Mouse (Mus musculus) testis, postnatal 10 days (tissue): Measurements from ENCODE around the gene Sorbs2.
"Not testable (repeated sequence)": the region's sequence is repeated elsewhere in the genome, so short reads cannot be mapped to it uniquely, and the experiment has no call there.

Experiments
- DNase-seq: peaks from one replicate; pipeline ENCODE4 v3.0.0; 2021; ENCODE audit warnings: low spot score

Gene Sorbs2

GRCm38 (mm10) chr8:45844911-45845481 lies 337.4 kb downstream of the Sorbs2 start:
- DNase-seq: no peak

GRCm38 (mm10) chr8:45845906-45846305 lies 338.3 kb downstream of the Sorbs2 start:
- DNase-seq: no peak

DNA sequence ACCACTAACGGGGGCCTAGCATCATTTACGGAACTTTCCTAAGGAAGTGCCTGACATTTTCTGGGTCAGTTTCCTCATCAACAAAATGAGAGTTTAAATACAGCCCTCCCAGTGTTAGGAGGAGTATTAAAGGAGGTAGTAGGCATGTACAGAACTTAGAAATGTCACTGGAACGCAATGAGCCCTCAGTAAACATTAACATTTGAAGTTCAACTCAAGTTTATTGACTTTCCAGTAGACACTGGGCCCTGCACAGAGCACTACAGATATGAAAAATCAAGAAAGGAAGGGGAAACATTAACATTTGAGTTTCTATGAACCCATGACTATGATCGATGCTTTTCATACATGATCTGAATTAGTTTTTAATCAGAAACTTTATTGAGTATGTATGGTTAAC lies 347.5 kb downstream of the Sorbs2 start:
- DNase-seq: no peak

DNA sequence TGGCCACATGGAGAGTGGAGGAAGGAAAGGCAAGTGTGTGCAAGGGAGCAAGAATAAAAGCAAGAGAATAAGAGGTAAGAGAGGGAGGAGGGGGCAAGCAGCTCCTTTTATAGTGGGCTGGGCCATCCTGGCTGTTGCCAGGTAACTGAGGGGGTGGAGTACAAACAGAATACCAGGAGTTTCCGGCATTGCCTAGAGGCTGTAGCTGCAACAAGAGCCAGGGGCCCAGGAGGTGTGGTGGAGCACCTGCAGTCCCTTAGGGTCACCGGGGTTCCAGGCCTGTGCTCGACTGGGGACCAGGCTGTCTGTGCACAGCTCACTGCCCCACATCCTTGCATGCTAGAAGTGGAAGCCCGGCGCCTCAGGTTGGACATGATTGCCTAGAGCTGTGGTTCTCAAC lies 350.1 kb downstream of the Sorbs2 start:
- DNase-seq: no peak

- DNase-seq: peak; percentile 59
Observed at GRCm38 (mm10) chr8:45858391-45858790, 350.8 kb downstream of the Sorbs2 start.

DNA sequence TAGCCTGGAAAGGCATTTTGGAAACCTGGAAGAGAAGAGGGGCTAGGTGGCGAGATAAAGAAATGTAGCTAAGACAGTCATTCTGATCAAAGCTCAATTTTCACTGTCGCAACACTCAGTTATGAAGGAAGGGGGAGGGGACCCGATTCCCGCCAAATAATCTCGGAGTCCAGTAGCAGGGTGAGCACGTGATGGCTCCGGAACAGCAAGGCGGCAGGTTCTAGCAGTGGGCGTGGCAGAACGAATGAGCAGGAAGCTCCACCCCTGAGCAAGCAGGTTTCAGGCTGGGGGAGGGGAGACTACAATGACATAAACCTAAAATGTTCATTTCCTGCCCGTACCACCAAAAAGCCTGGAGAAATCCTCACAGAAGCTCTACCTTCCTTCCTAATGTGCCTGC lies 364.0 kb downstream of the Sorbs2 start:
- DNase-seq: not testable (repeated sequence)

GRCm38 (mm10) chr8:45872077-45872476 lies 364.5 kb downstream of the Sorbs2 start:
- DNase-seq: peak; percentile 58

- peak; percentile 93 for DNase-seq
Observed at GRCm38 (mm10) chr8:45874945-45875626, 367.5 kb downstream of the Sorbs2 start.

DNA sequence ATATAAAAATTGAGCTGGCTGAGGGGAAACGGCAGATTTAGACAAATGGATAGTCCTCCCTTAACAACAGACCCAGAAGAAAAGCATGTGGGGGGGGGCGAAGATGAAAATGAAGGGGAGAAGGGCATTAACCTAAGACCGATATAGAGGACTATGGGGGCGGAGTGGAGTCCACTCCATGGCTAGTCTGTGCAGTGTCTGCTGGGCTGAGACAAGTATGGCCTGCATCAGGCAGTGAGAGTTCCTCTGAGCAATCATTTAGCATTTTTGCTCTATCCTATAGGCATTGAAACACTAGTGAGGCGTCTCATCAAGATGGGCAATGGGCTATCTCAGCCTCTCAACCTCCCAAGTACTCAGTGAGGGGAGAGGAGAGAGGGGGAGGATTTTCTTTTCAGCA lies 368.8 kb downstream of the Sorbs2 start:
- no peak for DNase-seq
